Mouse (Mus musculus) intestine, postnatal 0 days (tissue): ENCODE data around the gene Nid2. TPM values are rescaled to one million over a fixed set of nuclear protein-coding genes. Genes with fewer than 3 reads are reported as not detected.

Experiments used
- ATAC-seq: fragments of 200-750 bp; cut with Nextera tagmentation; 2 replicates; pipeline ENCODE4 v1.8.0; 2017; ENCODE audit warnings: mild to moderate bottlenecking, moderate TSS enrichment, moderate library complexity
- H3K27ac ChIP-seq: fragments of 300-500 bp; sonication (generic); 2 replicates; pipeline ENCODE4 v1.5.1; 2014; ENCODE audit warnings: mild to moderate bottlenecking, low read depth, low read length, moderate library complexity
- H3K27me3 ChIP-seq: fragments of 300-500 bp; sonication (generic); replicated peaks from 2 replicates; pipeline ENCODE4 v1.6.1; 2014; ENCODE audit warnings: low read length, mixed read lengths; ENCODE audit not compliant: control insufficient read depth, insufficient read depth
- H3K36me3 ChIP-seq: fragments of 300-500 bp; sonication (generic); 2 replicates; pipeline ENCODE4 v1.6.1; 2014; ENCODE audit warnings: mild to moderate bottlenecking, moderate library complexity; ENCODE audit not compliant: control insufficient read depth, insufficient read depth
- H3K4me1 ChIP-seq: fragments of 300-500 bp; sonication (generic); replicated peaks from 2 replicates; pipeline ENCODE4 v1.6.1; 2014; ENCODE audit warnings: antibody characterized with exemption, low read length, mixed read lengths; ENCODE audit not compliant: control insufficient read depth, insufficient read depth
- H3K4me2 ChIP-seq: fragments of 300-500 bp; sonication (generic); replicated peaks from 2 replicates; pipeline ENCODE4 v1.6.1; 2014; ENCODE audit warnings: low read depth, mild to moderate bottlenecking, moderate library complexity
- H3K4me3 ChIP-seq: fragments of 300-500 bp; sonication (generic); 2 replicates; pipeline ENCODE4 v1.5.1; 2014; ENCODE audit warnings: low read depth, low read length
- H3K9ac ChIP-seq: fragments of 300-500 bp; sonication (generic); 2 replicates; pipeline ENCODE4 v1.6.1; 2014; ENCODE audit warnings: mild to moderate bottlenecking, low read depth, low read length
- H3K9me3 ChIP-seq: fragments of 300-500 bp; sonication (generic); 2 replicates; pipeline ENCODE4 v1.6.1; 2016; ENCODE audit warnings: mixed run types; ENCODE audit not compliant: control insufficient read depth
- CTCF ChIP-seq: sonication (generic); IDR thresholded peaks from 2 replicates; pipeline ENCODE4 v1.5.1; 2016; ENCODE audit warnings: low read depth, mild to moderate bottlenecking, control low read depth, antibody characterized with exemption, moderate library complexity
- WGBS: fragments of 180-500 bp; shearing (Covaris S2); extraction: QIAGEN DNeasy Blood & Tissue Kit; methylation state at CpG from one replicate; pipeline ENCODE4 v1.1.7; 2014; 5-methylcytosine and 5-hydroxymethylcytosine counted together
- polyA plus RNA-seq: library from polyadenylated mRNA; unstranded; fragments of >200 nt; fragmentation: Nextera tagmentation; extraction: Ambion mirVana; gene quantifications from 2 replicates; pipeline ENCODE4 v1.2.1, GENCODE M21; 2015

Nid2 gene
- polyA plus RNA-seq, 1 experiment from 2014 or later: 20.0 TPM

- Histone ChIP-seq H3K27me3 (no peaks in the 10 kb centered on the region), H3K27ac (0 out of 2 replicates have a peak overlapping the region, but pooled peaks have one; percentile 0), H3K4me3 (peak overlapping the region; percentile 38; the same call in 1 of the 2 replicates), H3K9ac (no peak overlapping the region), H3K4me2 (peak overlapping the region; percentile 66), H3K36me3 (no peaks in the 10 kb centered on the region), H3K4me1 (peaks cover 5% of the 10 kb centered on the region; the same call in 1 of the 2 replicates), H3K9me3 (no peaks in the 10 kb centered on the region)
- 58% methylated on average over 9 of the region's 9 CpGs for WGBS
- no peak for ATAC-seq
- no peak for TF ChIP-seq CTCF
These were observed 41.9 kb upstream of the Nid2 start for GRCm38 (mm10) chr14:19709161-19709560.

GRCm38 (mm10) chr14:19711771-19712170 is 39.3 kb upstream of the Nid2 start:
- no peak overlapping the region for H3K27ac ChIP-seq
- H3K9ac ChIP-seq: no peak overlapping the region
- H3K36me3 ChIP-seq: no peaks in the 10 kb centered on the region
- ATAC-seq: no peak
- no peak overlapping the region for H3K4me3 ChIP-seq
- H3K4me2 ChIP-seq: no peak overlapping the region
- 59% methylated on average over 1 of the region's 1 CpGs for WGBS
- H3K9me3 ChIP-seq: no peaks in the 10 kb centered on the region
- peaks cover 5% of the 10 kb centered on the region; the same call in 1 of the 2 replicates for H3K4me1 ChIP-seq
- TF ChIP-seq CTCF: no peak
- H3K27me3 ChIP-seq: no peaks in the 10 kb centered on the region

- H3K9me3 ChIP-seq: no peaks in the 10 kb centered on the region
- no peaks in the 10 kb centered on the region for H3K36me3 ChIP-seq
- no peak for ATAC-seq
- no peak for TF ChIP-seq CTCF
- no peak overlapping the region for H3K4me3 ChIP-seq
- no peak overlapping the region for H3K27ac ChIP-seq
- H3K9ac ChIP-seq: no peak overlapping the region
- 55% methylated on average over 3 of the region's 3 CpGs for WGBS
- H3K4me1 ChIP-seq: 0 out of 2 replicates have a peak, but pooled peaks cover 5% of the 10 kb centered on the region
- H3K4me2 ChIP-seq: no peak overlapping the region
- no peaks in the 10 kb centered on the region for H3K27me3 ChIP-seq
These were observed 38.0 kb upstream of the Nid2 start for GRCm38 (mm10) chr14:19713067-19713466.

- TF ChIP-seq CTCF: no peak
- no peaks in the 10 kb centered on the region for H3K27me3 ChIP-seq
- ATAC-seq: no peak
- no peak overlapping the region for H3K27ac ChIP-seq
- WGBS: 78% methylated on average over 3 of the region's 3 CpGs
- H3K4me3 ChIP-seq: no peak overlapping the region
- no peak overlapping the region for H3K4me2 ChIP-seq
- no peaks in the 10 kb centered on the region for H3K9me3 ChIP-seq
- H3K9ac ChIP-seq: no peak overlapping the region
- no peaks in the 10 kb centered on the region for H3K36me3 ChIP-seq
- H3K4me1 ChIP-seq: 0 out of 2 replicates have a peak, but pooled peaks cover 6% of the 10 kb centered on the region
These were observed 32.0 kb upstream of the Nid2 start for GRCm38 (mm10) chr14:19719077-19719476.

- ATAC-seq: no peak
- TF ChIP-seq CTCF: no peak
- 75% methylated on average over 2 of the region's 2 CpGs for WGBS
These were observed 30.9 kb upstream of the Nid2 start for GRCm38 (mm10) chr14:19720044-19720611.

GRCm38 (mm10) chr14:19728278-19728677 is 22.8 kb upstream of the Nid2 start:
- no peak overlapping the region for H3K4me3 ChIP-seq
- H3K27me3 ChIP-seq: no peaks in the 10 kb centered on the region
- H3K36me3 ChIP-seq: peaks cover 3% of the 10 kb centered on the region; the same call in 1 of the 2 replicates
- H3K4me2 ChIP-seq: no peak overlapping the region
- no peaks in the 10 kb centered on the region for H3K9me3 ChIP-seq
- no peaks in the 10 kb centered on the region for H3K4me1 ChIP-seq
- TF ChIP-seq CTCF: no peak
- H3K9ac ChIP-seq: no peak overlapping the region
- 73% methylated on average over 5 of the region's 5 CpGs for WGBS
- ATAC-seq: no peak
- no peak overlapping the region for H3K27ac ChIP-seq

More at GRCm38 (mm10) chr14:19720044-19720611, 30.9 kb upstream of the Nid2 start:
- Histone ChIP-seq H3K27me3 (no peaks in the 10 kb centered on the region), H3K4me1 (0 out of 2 replicates have a peak, but pooled peaks cover 6% of the 10 kb centered on the region), H3K27ac (no peak overlapping the region), H3K4me3 (no peak overlapping the region), H3K4me2 (no peak overlapping the region), H3K9ac (no peak overlapping the region), H3K9me3 (no peaks in the 10 kb centered on the region), H3K36me3 (no peaks in the 10 kb centered on the region)

- no peak overlapping the region for H3K4me3 ChIP-seq
- no peak for TF ChIP-seq CTCF
- H3K9ac ChIP-seq: no peak overlapping the region
- 60% methylated on average over 7 of the region's 7 CpGs for WGBS
- H3K36me3 ChIP-seq: peaks cover 3% of the 10 kb centered on the region; the same call in 1 of the 2 replicates
- H3K27me3 ChIP-seq: no peaks in the 10 kb centered on the region
- no peak overlapping the region for H3K27ac ChIP-seq
- H3K9me3 ChIP-seq: no peaks in the 10 kb centered on the region
- H3K4me2 ChIP-seq: no peak overlapping the region
- ATAC-seq: no peak
- no peaks in the 10 kb centered on the region for H3K4me1 ChIP-seq
These were observed 22.3 kb upstream of the Nid2 start for GRCm38 (mm10) chr14:19728737-19729136.
